Mouse (Mus musculus) liver, embryonic 14.5 days (tissue): ENCODE data around the gene Lcp2. TPM values are rescaled to one million over a fixed set of nuclear protein-coding genes. Genes with fewer than 3 reads are reported as not detected.
"Not testable (repeated sequence)": the region's sequence is repeated elsewhere in the genome, so short reads cannot be mapped to it uniquely, and the experiment has no call there.

ENCODE experiments used
- ATAC-seq: fragments of 200-750 bp; cut with Nextera tagmentation; 2 replicates; pipeline ENCODE4 v1.8.0; 2017; ENCODE audit warnings: moderate number of reproducible peaks, mild to moderate bottlenecking, moderate library complexity; ENCODE audit not compliant: insufficient read depth
- DNase-seq, 3 experiments: peaks; one replicate each; pipeline ENCODE4 v3.0.0-alpha.2; 2012 to 2013; ENCODE audit warnings: low read depth in 3 of 3, low spot score in 3 of 3
- H3K27ac ChIP-seq: fragments of 300-500 bp; sonication (generic); 2 replicates; pipeline ENCODE4 v1.5.1; 2014; ENCODE audit warnings: moderate library complexity, mild to moderate bottlenecking, control low read depth, inconsistent platforms
- H3K27me3 ChIP-seq: fragments of 300-500 bp; sonication (generic); 2 replicates; pipeline ENCODE4 v1.6.1; 2014; ENCODE audit warnings: mild to moderate bottlenecking, low read length, moderate library complexity; ENCODE audit not compliant: control insufficient read depth, insufficient read depth
- H3K36me3 ChIP-seq: fragments of 300-500 bp; sonication (generic); replicated peaks from 2 replicates; pipeline ENCODE4 v1.6.1; 2014; ENCODE audit warnings: low read depth; ENCODE audit not compliant: control insufficient read depth, insufficient read depth
- H3K4me1 ChIP-seq, 2 experiments: fragments of 200-500 bp in 1 of 2; fragments of 300-500 bp in 1 of 2; sonication (generic) in 1 of 2; replicated peaks; 2 replicates each; pipeline ENCODE4 v1.6.1; 2012 to 2014; ENCODE audit warnings: antibody characterized with exemption in 1 of 2, inconsistent platforms in 1 of 2, low read length in 1 of 2; ENCODE audit not compliant: control insufficient read depth in 2 of 2, insufficient read depth in 2 of 2
- H3K4me2 ChIP-seq: fragments of 300-500 bp; sonication (generic); 2 replicates; pipeline ENCODE4 v1.6.1; 2014; ENCODE audit warnings: low read depth, mild to moderate bottlenecking, control low read depth, moderate library complexity
- H3K4me3 ChIP-seq, 2 experiments: fragments of 200-500 bp in 1 of 2; fragments of 300-500 bp in 1 of 2; sonication (generic) in 1 of 2; 2 replicates each; pipeline ENCODE4 v1.5.1; 2012 to 2014; ENCODE audit warnings: low read depth in 2 of 2, low read length in 2 of 2, mild to moderate bottlenecking in 2 of 2, control low read depth in 1 of 2, inconsistent platforms in 1 of 2, moderate library complexity in 1 of 2; ENCODE audit not compliant: insufficient read depth in 1 of 2
- H3K9ac ChIP-seq: fragments of 300-500 bp; sonication (generic); replicated peaks from 2 replicates; pipeline ENCODE4 v1.6.1; 2014; ENCODE audit warnings: mild to moderate bottlenecking, control low read depth, moderate library complexity
- H3K9me3 ChIP-seq: fragments of 300-500 bp; sonication (generic); 2 replicates; pipeline ENCODE4 v1.6.1; 2016; ENCODE audit warnings: low read length, mixed read lengths; ENCODE audit not compliant: control insufficient read depth
- CTCF ChIP-seq: IDR thresholded peaks from 2 replicates; pipeline ENCODE4 v1.5.1; 2016; ENCODE audit warnings: antibody characterized with exemption, low read depth, control low read depth
- EP300 ChIP-seq: IDR thresholded peaks from 2 replicates; pipeline ENCODE4 v1.6.1; 2016; ENCODE audit warnings: antibody characterized with exemption, low read depth
- WGBS: fragments of 180-500 bp; shearing (Covaris S2); extraction: QIAGEN DNeasy Blood & Tissue Kit; methylation state at CpG from one replicate; pipeline ENCODE4 v1.1.7; 2014; ENCODE audit not compliant: insufficient replicate concordance; 5-methylcytosine and 5-hydroxymethylcytosine counted together
- polyA plus RNA-seq, 2 experiments: library from polyadenylated mRNA; depleted of rRNA in 1 of 2; stranded (reverse) in 1 of 2; unstranded in 1 of 2; fragments of >200 nt; fragmentation: Nextera tagmentation in 1 of 2; extraction: Ambion mirVana in 1 of 2; gene quantifications; 2 replicates each; pipeline versions ENCODE4 v1.2.1 to v1.2.3; 2012 to 2014

Gene Lcp2
- polyA plus RNA-seq, 2 experiments, result 6.8 to 7.1 TPM

- 2% methylated on average over 2 of the region's 2 CpGs for WGBS
- 0 out of 4 replicates have a peak, but pooled peaks cover 0 to 2% of the 10 kb centered on the region in 2 experiments for H3K4me1 ChIP-seq
- no peaks in the 10 kb centered on the region for H3K36me3 ChIP-seq
- no peaks in the 10 kb centered on the region for H3K9me3 ChIP-seq
- no peaks in the 10 kb centered on the region for H3K27me3 ChIP-seq
- H3K4me2 ChIP-seq, result no peak overlapping the region
- no peak overlapping the region for H3K9ac ChIP-seq
- H3K27ac ChIP-seq, result no peak overlapping the region
- ATAC-seq (no peak), DNase-seq (peak in 1 of 3 experiments; percentile 1)
- H3K4me3 ChIP-seq, result no peak overlapping the region
- TF ChIP-seq CTCF (no peak), EP300 (no peak)
These were observed 69.9 kb downstream of the Lcp2 start for GRCm38 (mm10) chr11:34116572-34117135.

- Histone ChIP-seq H3K4me1 (0 out of 4 replicates have a peak, but pooled peaks cover 0 to 2% of the 10 kb centered on the region in 2 experiments), H3K27me3 (no peaks in the 10 kb centered on the region), H3K27ac (no peak overlapping the region), H3K9me3 (no peaks in the 10 kb centered on the region), H3K9ac (no peak overlapping the region), H3K36me3 (no peaks in the 10 kb centered on the region), H3K4me2 (no peak overlapping the region), H3K4me3 (no peak overlapping the region)
- TF ChIP-seq CTCF, result no peak
- no peak for TF ChIP-seq EP300
- no peak for ATAC-seq
- DNase-seq, result no peak
- 35% methylated on average over 3 of the region's 3 CpGs for WGBS
These were observed 70.9 kb downstream of the Lcp2 start for GRCm38 (mm10) chr11:34117581-34117980.

- ATAC-seq, result no peak
- WGBS, result 56% methylated on average over 3 of the region's 3 CpGs
- no peak overlapping the region for H3K4me3 ChIP-seq
These were observed 71.6 kb downstream of the Lcp2 start for GRCm38 (mm10) chr11:34118319-34118718.

GRCm38 (mm10) chr11:34123147-34123546 lies 76.4 kb downstream of the Lcp2 start:
- TF ChIP-seq EP300 (no peak), CTCF (peak; percentile 51; the same call in 1 of the 2 replicates)
- no peak for DNase-seq
- 1% methylated on average over 2 of the region's 2 CpGs for WGBS
- Histone ChIP-seq H3K9ac (no peak overlapping the region), H3K36me3 (no peaks in the 10 kb centered on the region), H3K4me1 (no peaks in the 10 kb centered on the region), H3K27ac (no peak overlapping the region), H3K4me2 (no peak overlapping the region), H3K9me3 (no peaks in the 10 kb centered on the region), H3K4me3 (no peak overlapping the region), H3K27me3 (no peaks in the 10 kb centered on the region)
- ATAC-seq, result no peak

More at GRCm38 (mm10) chr11:34118319-34118718, 71.6 kb downstream of the Lcp2 start:
- no peaks in the 10 kb centered on the region for H3K36me3 ChIP-seq
- H3K9me3 ChIP-seq, result no peaks in the 10 kb centered on the region
- no peak for DNase-seq
- H3K27me3 ChIP-seq, result no peaks in the 10 kb centered on the region
- no peak overlapping the region for H3K4me2 ChIP-seq
- TF ChIP-seq EP300, result no peak
- TF ChIP-seq CTCF, result no peak
- no peak overlapping the region for H3K27ac ChIP-seq
- H3K9ac ChIP-seq, result no peak overlapping the region
- H3K4me1 ChIP-seq, result 0 out of 4 replicates have a peak, but pooled peaks cover 0 to 2% of the 10 kb centered on the region in 2 experiments

GRCm38 (mm10) chr11:34124852-34125251 lies 78.1 kb downstream of the Lcp2 start:
- H3K27me3 ChIP-seq, result no peaks in the 10 kb centered on the region
- no peaks in the 10 kb centered on the region for H3K36me3 ChIP-seq
- H3K9ac ChIP-seq, result no peak overlapping the region
- DNase-seq (no peak), ATAC-seq (no peak)
- H3K9me3 ChIP-seq, result no peaks in the 10 kb centered on the region
- TF ChIP-seq CTCF (no peak), EP300 (no peak)
- H3K4me1 ChIP-seq, result no peaks in the 10 kb centered on the region
- H3K4me2 ChIP-seq, result no peak overlapping the region
- H3K27ac ChIP-seq, result no peak overlapping the region
- H3K4me3 ChIP-seq, result no peak overlapping the region
- WGBS, result 48% methylated on average over 7 of the region's 7 CpGs

- WGBS, result 52% methylated on average over 3 of the region's 3 CpGs
- not testable (repeated sequence) for H3K4me1 ChIP-seq, H3K36me3 ChIP-seq, H3K27ac ChIP-seq, H3K4me2 ChIP-seq, H3K9ac ChIP-seq, H3K4me3 ChIP-seq, ATAC-seq, H3K27me3 ChIP-seq, DNase-seq, H3K9me3 ChIP-seq
These were observed 79.0 kb downstream of the Lcp2 start for GRCm38 (mm10) chr11:34125727-34126126.
